Mouse (Mus musculus): ENCODE measurements at regions not wholly inside any gene's neighbourhood (a gene's known extent, or its start where the extent isn't known, plus 50 kb on each side); places are given as distances from the start of the nearest gene placed in this dataset.
"Not testable (repeated sequence)": the region's sequence is repeated elsewhere in the genome, so short reads cannot be mapped to it uniquely, and the experiment has no call there.

GRCm38 (mm10) chr10:26577087-26577486 is 176.1 kb upstream of the Arhgap18 start:
- no peak for DNase-seq (ENCODE audit: low spot score)

GRCm38 (mm10) chr10:26585106-26585505 is 168.1 kb upstream of the Arhgap18 start:
- DNase-seq (ENCODE audit: low spot score), result no peak

GRCm38 (mm10) chr10:26607081-26607480 is 146.1 kb upstream of the Arhgap18 start:
- DNase-seq (ENCODE audit: low spot score), result not testable (repeated sequence)

DNA sequence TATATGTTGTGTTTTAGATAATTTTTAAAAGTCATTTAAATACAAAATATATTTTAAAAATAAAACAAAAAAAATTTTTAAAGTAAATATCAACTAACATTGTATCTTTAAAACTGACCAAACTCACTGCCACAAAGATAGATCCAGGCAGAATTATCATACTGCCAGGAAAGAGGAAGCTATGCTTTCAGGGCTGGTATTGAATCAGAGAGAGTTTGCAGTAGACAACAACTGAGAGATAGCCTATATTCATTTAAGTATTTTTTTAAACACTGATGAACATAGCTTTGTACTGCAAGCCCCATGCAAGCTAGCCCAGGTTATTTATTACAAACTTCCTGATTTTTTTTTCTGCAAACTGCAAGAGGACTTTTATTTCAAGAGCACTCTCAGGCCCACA is 142.0 kb upstream of the Arhgap18 start:
- no peak for DNase-seq (ENCODE audit: low spot score)

GRCm38 (mm10) chr10:26630196-26630760 is 122.9 kb upstream of the Arhgap18 start:
- DNase-seq (ENCODE audit: low spot score), result no peak

DNA sequence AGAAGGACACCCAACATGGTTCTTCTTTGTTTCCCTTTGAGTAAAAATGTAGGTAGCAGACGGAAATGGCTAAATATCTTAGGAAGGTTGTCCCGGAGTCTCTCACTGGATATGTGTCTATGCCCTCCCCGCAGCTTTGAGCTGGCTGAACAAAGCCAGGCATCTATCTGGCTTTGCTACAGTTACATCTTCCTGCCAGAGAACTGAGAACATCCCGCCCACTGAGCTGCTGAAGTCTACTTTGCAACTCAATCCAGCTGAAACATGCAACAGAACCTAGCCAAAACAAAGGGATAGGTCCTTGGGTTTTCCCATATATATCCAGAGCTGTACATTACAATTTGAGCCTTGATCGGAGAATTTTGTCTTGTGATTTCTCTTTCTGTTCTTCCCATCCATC is 121.0 kb upstream of the Arhgap18 start:
- no peak for DNase-seq (ENCODE audit: low spot score)

- no peak for DNase-seq (ENCODE audit: low spot score)
These were observed 115.8 kb upstream of the Arhgap18 start for GRCm38 (mm10) chr10:26637459-26637858.

DNA sequence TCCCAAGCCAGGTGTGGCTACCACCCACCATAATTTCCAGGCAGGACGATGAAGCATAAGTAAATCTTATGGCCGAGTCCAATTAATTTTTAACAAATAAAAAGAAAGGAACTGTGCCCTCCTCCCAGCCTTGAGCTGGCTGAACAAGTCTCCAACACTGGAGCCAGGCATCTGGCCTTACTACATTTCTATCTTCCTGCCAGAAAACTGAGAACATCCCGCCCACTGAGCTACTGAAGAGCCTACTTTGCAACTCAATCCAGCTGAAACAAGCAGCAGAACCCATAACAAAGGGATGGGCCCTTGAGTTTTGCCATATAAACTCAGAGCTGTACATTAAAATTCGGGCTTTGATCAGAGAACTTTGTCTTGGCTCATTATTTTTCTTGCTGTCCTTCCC is 115.2 kb upstream of the Arhgap18 start:
- no peak for DNase-seq (ENCODE audit: low spot score)

DNA sequence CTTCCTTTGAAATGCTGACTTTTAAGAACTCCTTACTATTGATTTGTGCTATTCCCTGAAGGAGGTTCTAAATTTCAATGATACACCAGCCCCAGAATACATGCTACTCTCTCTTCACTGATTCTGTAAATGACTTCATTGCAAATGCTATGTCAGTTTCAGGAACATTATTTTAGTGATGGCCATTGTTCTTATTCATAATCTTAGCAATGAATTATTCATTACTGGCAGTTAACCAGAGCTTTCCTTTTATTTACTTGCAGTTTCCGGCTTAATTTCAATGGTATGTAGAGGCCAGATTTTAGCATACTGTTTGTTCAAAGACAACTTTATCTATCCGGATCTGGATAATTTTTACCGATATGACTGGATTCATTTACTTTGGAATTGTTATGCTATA is 114.1 kb upstream of the Arhgap18 start:
- DNase-seq (ENCODE audit: low spot score), result no peak

DNA sequence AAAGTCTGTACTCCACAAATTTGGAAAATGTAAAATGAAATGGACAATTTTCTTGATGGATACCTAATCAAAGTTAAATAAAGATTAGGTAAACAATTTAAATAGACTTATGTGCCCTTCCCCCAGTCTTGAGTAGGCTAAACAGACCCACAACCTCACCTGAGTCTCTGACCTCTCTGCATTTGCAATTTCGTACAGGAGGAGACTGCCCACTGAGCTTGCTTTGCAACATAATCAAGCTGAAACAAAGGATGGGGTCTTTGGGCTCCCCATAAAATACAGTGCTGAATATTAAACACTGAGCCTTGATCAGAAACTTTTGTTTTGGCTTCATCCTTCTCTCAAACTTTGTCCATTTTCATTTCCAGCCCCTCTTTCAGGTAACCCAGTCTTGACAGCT is 100.1 kb upstream of the Arhgap18 start:
- DNase-seq (ENCODE audit: low spot score), result no peak

GRCm38 (mm10) chr10:26664270-26664669 is 89.0 kb upstream of the Arhgap18 start:
- no peak for DNase-seq (ENCODE audit: low spot score)

- DNase-seq (ENCODE audit: low spot score), result no peak
These were observed 73.6 kb upstream of the Arhgap18 start for GRCm38 (mm10) chr10:26679500-26680227.

DNA sequence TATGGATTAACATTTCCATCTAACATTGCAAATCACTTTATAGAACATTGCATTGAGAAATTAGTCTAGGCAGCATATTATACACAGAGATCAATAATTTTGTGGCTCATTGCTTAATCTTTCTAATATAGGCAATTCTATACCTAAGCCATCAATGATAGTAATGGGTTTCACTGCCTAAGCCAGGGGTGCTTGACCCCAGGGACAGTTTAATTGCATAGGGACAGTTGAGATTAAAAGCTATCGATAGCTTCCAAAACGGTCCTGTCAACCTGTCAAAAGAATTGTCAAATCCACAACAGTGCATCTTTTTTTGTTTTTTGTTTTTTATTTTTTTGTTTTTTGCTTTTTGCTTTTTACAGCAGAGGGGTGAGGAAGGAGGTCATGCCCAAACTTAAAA is 58.5 kb upstream of the Arhgap18 start:
- DNase-seq (ENCODE audit: low spot score), result no peak

DNA sequence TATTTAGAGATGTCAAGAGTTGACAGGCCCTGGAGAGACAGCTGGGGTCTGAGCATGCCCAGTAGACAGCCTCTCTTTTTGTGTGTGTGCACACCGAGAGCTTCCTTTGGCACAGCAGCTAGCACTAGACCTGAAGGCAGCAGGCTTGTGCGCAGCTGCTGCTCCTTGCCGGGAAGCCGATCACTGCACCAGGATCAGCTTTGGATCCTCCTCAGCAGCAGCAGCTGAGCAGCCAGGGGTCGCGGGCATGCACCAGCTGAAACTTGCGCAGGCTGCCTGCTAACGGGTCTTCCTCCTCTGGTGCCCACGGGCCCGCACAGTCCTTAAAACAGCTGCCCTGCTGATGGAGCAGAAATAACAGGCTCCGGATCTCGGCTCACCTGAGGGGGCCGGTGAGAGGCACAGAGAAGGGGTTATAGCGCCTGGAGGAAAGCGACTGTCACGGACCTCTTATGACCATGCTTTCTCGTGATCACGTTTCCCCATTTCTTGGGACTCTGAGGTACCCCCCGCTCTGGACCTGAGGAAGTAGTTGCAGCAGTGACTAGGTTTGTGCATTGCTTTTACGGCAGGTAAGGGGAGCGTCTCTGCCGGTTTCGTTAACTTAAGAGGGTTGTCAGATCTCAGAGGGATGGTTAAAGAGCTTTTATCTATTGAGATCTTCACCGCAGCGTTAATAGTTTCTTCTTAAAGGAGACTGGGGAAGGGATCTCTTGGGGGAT is 57.8 kb upstream of the Arhgap18 start:
- DNase-seq (ENCODE audit: low spot score), result no peak

All from urinary bladder, postnatal 25 days (tissue).